Comparison of ENCODE assay signal across 8 mouse cellular contexts in the genomic region with DNA sequence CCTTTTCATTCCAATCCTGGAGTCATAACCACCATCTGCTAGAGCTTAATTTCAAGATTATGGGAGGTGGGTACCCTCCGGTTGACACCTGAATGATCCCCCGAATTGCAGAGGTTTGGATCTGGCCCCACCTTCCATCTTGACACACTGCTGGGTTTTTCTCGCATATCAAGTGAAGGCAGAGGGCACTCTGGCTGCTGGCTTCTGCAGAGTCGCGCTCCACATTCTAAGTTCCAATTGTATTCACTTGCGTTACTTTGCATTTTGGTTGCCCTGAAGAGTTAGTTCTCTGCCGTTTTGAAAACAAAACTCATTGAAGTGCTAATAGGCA.
DNase-seq lines count a peak whose midpoint lies in the region; ATAC-seq and TF ChIP-seq lines count a peak whose summit lies in the region.

No protein-coding gene starts in this region.

- peak overlapping the region; percentile 64 for H3K9ac ChIP-seq in kidney, embryonic 15.5 days
- H3K9ac ChIP-seq in embryonic facial prominence, embryonic 14.5 days (ENCODE audit: low read depth, low read length): peak overlapping the region; percentile 64
- peak overlapping the region; percentile 87 for H3K9ac ChIP-seq in hindbrain, postnatal 0 days (replicated peaks; ENCODE audit: low read length)
- H3K9ac ChIP-seq in midbrain, embryonic 14.5 days (replicated peaks; ENCODE audit: low read length): peak overlapping the region; percentile 74; the same call in 1 of the 2 replicates

- WGBS in kidney, embryonic 15.5 days: 18% methylated on average over 7 of the region's 7 CpGs
- 9% methylated on average over 7 of the region's 7 CpGs for WGBS in embryonic facial prominence, embryonic 14.5 days
- WGBS in hindbrain, postnatal 0 days: 4% methylated on average over 7 of the region's 7 CpGs
- 11% methylated on average over 7 of the region's 7 CpGs for WGBS in midbrain, embryonic 14.5 days

- H3K27ac ChIP-seq in kidney, embryonic 15.5 days: peak overlapping the region; percentile 64; the same call in 1 of the 2 replicates
- peak overlapping the region; percentile 77 for H3K27ac ChIP-seq in embryonic facial prominence, embryonic 14.5 days (replicated peaks; ENCODE audit: low read depth, low read length)
- H3K27ac ChIP-seq in hindbrain, postnatal 0 days: peak overlapping the region; percentile 94
- peak overlapping the region; percentile 96 for H3K27ac ChIP-seq in midbrain, embryonic 14.5 days (replicated peaks; ENCODE audit: low read depth, low read length)

- H3K4me2 ChIP-seq in kidney, embryonic 15.5 days: peak overlapping the region; percentile 100
- peak overlapping the region; percentile 99 for H3K4me2 ChIP-seq in embryonic facial prominence, embryonic 14.5 days (ENCODE audit: low read depth, low read length)
- H3K4me2 ChIP-seq in hindbrain, postnatal 0 days (ENCODE audit: low read depth, low read length): peak overlapping the region; percentile 98
- peak overlapping the region; percentile 95 for H3K4me2 ChIP-seq in midbrain, embryonic 14.5 days (ENCODE audit: low read length)

- no peaks in the 10 kb centered on the region for H3K36me3 ChIP-seq in kidney, embryonic 15.5 days
- H3K36me3 ChIP-seq in embryonic facial prominence, embryonic 14.5 days (ENCODE audit: control insufficient read depth, insufficient read depth, low read length): no peaks in the 10 kb centered on the region
- no peaks in the 10 kb centered on the region for H3K36me3 ChIP-seq in hindbrain, postnatal 0 days (ENCODE audit: insufficient read depth, low read length)
- no peaks in the 10 kb centered on the region for H3K36me3 ChIP-seq in midbrain, embryonic 14.5 days (ENCODE audit: control insufficient read depth, insufficient read depth, low read length)

- peak; percentile 23 for ATAC-seq in kidney, embryonic 15.5 days (replicated peaks; ENCODE audit: low FRiP score)
- ATAC-seq in embryonic facial prominence, embryonic 14.5 days (ENCODE audit: low read depth): no peak
- ATAC-seq in hindbrain, postnatal 0 days: peak; percentile 27
- peak; percentile 31 for ATAC-seq in midbrain, embryonic 14.5 days (ENCODE audit: low FRiP score, low TSS enrichment)

- peaks cover 17% of the 10 kb centered on the region; the same call in 1 of the 2 replicates for H3K4me1 ChIP-seq in kidney, embryonic 15.5 days
- H3K4me1 ChIP-seq in embryonic facial prominence, embryonic 14.5 days (ENCODE audit: control insufficient read depth, insufficient read depth, low read length): peaks cover 7% of the 10 kb centered on the region; the same call in 1 of the 2 replicates
- H3K4me1 ChIP-seq in hindbrain, postnatal 0 days (ENCODE audit: insufficient read depth, low read length): peaks cover 11% of the 10 kb centered on the region
- peaks cover 10% of the 10 kb centered on the region for H3K4me1 ChIP-seq in midbrain, embryonic 14.5 days (ENCODE audit: control insufficient read depth, insufficient read depth, low read length)

- no peaks in the 10 kb centered on the region for H3K27me3 ChIP-seq in kidney, embryonic 15.5 days
- H3K27me3 ChIP-seq in embryonic facial prominence, embryonic 14.5 days (replicated peaks; ENCODE audit: control insufficient read depth, insufficient read depth, low read length): no peaks in the 10 kb centered on the region
- no peaks in the 10 kb centered on the region for H3K27me3 ChIP-seq in hindbrain, postnatal 0 days (ENCODE audit: insufficient read depth, low read length)
- no peaks in the 10 kb centered on the region for H3K27me3 ChIP-seq in midbrain, embryonic 14.5 days (ENCODE audit: control insufficient read depth, insufficient read depth, low read length)

- TF ChIP-seq CTCF in hindbrain, postnatal 0 days (IDR thresholded peaks at IDR 0.05; ENCODE audit: low read depth): no peak

- H3K9me3 ChIP-seq in kidney, embryonic 15.5 days (replicated peaks): no peaks in the 10 kb centered on the region
- H3K9me3 ChIP-seq in embryonic facial prominence, embryonic 14.5 days (ENCODE audit: control insufficient read depth, low read length): 0 out of 2 replicates have a peak, but pooled peaks cover 5% of the 10 kb centered on the region
- no peaks in the 10 kb centered on the region for H3K9me3 ChIP-seq in hindbrain, postnatal 0 days (ENCODE audit: low read length)
- H3K9me3 ChIP-seq in midbrain, embryonic 14.5 days (ENCODE audit: control insufficient read depth, low read length): no peaks in the 10 kb centered on the region

- peak overlapping the region; percentile 59 for H3K4me3 ChIP-seq in kidney, embryonic 15.5 days (replicated peaks)
- peak overlapping the region; percentile 55 for H3K4me3 ChIP-seq in embryonic facial prominence, embryonic 14.5 days (ENCODE audit: low read depth, low read length)
- peak overlapping the region; percentile 58 for H3K4me3 ChIP-seq in hindbrain, postnatal 0 days (ENCODE audit: low read length)
- H3K4me3 ChIP-seq in midbrain, embryonic 14.5 days (replicated peaks; ENCODE audit: low read depth, low read length): peak overlapping the region; percentile 49

- no peak for DNase-seq in kidney, adult 18-20 months
- no peak for DNase-seq in embryonic facial prominence, embryonic 14.5 days (ENCODE audit: low spot score)
- DNase-seq in hindbrain, postnatal 0 days (ENCODE audit: low spot score): peak; percentile 66
- no peak for DNase-seq in midbrain, embryonic 14.5 days
- DNase-seq in layer of hippocampus, postnatal 36 days: no peak
- no peak for DNase-seq in gastrocnemius, postnatal 10 days
- DNase-seq in layer of hippocampus, adult 18-20 months (ENCODE audit: low spot score in 2 of 2): no peak
